Comparison of ENCODE assay signal across 22 mouse cellular contexts in genomic region chr7:134081307-134082072, GRCm38 (mm10).
A peak's percentile ranks its signal among the peaks of the same experiment; 100 is the strongest.
DNase-seq lines count a peak whose midpoint lies in the region; ATAC-seq and TF ChIP-seq lines count a peak whose summit lies in the region.
"Had no signal": no experiment of that assay in that cellular context is flagged by ENCODE, and none has a peak within 500 bp of the region (broad histone marks: within the 10 kb centered on the region; RNA-seq: fewer than 3 reads in every experiment).

No protein-coding gene starts in this region.

- H3K4me3 ChIP-seq in kidney, postnatal 0 days (replicated peaks; ENCODE audit: low read depth, low read length) = no peak overlapping the region
- H3K4me3 ChIP-seq in kidney, adult 2 months (ENCODE audit: insufficient read depth, low read depth, low read length) = no peak overlapping the region
- H3K4me3 ChIP-seq: embryonic facial prominence, embryonic 13.5 days; forebrain, embryonic 15.5 days; heart, embryonic 15.5 days; limb, embryonic 12.5 days; liver, embryonic 12.5 days; lung, embryonic 15.5 days; midbrain, embryonic 12.5 days; neural tube, embryonic 13.5 days had no signal

- no peaks in the 10 kb centered on the region for H3K36me3 ChIP-seq in kidney, postnatal 0 days (ENCODE audit: insufficient read depth, low read length)
- no peaks in the 10 kb centered on the region for H3K36me3 ChIP-seq in kidney, adult 2 months (ENCODE audit: control insufficient read depth, insufficient read depth, low read length)
- H3K36me3 ChIP-seq: embryonic facial prominence, embryonic 13.5 days; forebrain, embryonic 15.5 days; G1E; heart, embryonic 15.5 days; limb, embryonic 12.5 days; liver, embryonic 12.5 days; lung, embryonic 15.5 days; midbrain, embryonic 12.5 days; neural tube, embryonic 13.5 days had no signal

- no peak overlapping the region for H3K4me2 ChIP-seq in kidney, postnatal 0 days (ENCODE audit: low read length)
- H3K4me2 ChIP-seq: embryonic facial prominence, embryonic 13.5 days; forebrain, embryonic 15.5 days; heart, embryonic 15.5 days; limb, embryonic 12.5 days; liver, embryonic 12.5 days; lung, embryonic 15.5 days; midbrain, embryonic 12.5 days; neural tube, embryonic 13.5 days had no signal

- no peak overlapping the region for H3K27ac ChIP-seq in kidney, postnatal 0 days
- no peak overlapping the region for H3K27ac ChIP-seq in kidney, adult 2 months (ENCODE audit: insufficient read depth, low read depth, low read length)
- H3K27ac ChIP-seq: embryonic facial prominence, embryonic 13.5 days; forebrain, embryonic 15.5 days; heart, embryonic 15.5 days; limb, embryonic 12.5 days; liver, embryonic 12.5 days; lung, embryonic 15.5 days; macrophage; midbrain, embryonic 12.5 days; neural tube, embryonic 13.5 days had no signal

- H3K27me3 ChIP-seq in kidney, postnatal 0 days (ENCODE audit: insufficient read depth, low read length) = no peaks in the 10 kb centered on the region
- H3K27me3 ChIP-seq in kidney, adult 2 months (replicated peaks; ENCODE audit: control insufficient read depth, insufficient read depth, low read length) = no peaks in the 10 kb centered on the region
- H3K27me3 ChIP-seq: embryonic facial prominence, embryonic 13.5 days; forebrain, embryonic 15.5 days; heart, embryonic 15.5 days; limb, embryonic 12.5 days; liver, embryonic 12.5 days; lung, embryonic 15.5 days; midbrain, embryonic 12.5 days; neural tube, embryonic 13.5 days had no signal

- 33% methylated on average over 8 of the region's 8 CpGs for WGBS in kidney, postnatal 0 days
- 58% methylated on average over 8 of the region's 8 CpGs for WGBS in kidney, adult 2 months

- H3K9ac ChIP-seq in kidney, postnatal 0 days (ENCODE audit: low read depth, low read length) = no peak overlapping the region
- H3K9ac ChIP-seq: embryonic facial prominence, embryonic 13.5 days; forebrain, embryonic 15.5 days; heart, embryonic 15.5 days; limb, embryonic 12.5 days; liver, embryonic 12.5 days; lung, embryonic 15.5 days; midbrain, embryonic 12.5 days; neural tube, embryonic 13.5 days had no signal

- no peak for TF ChIP-seq CTCF in kidney, postnatal 0 days (IDR thresholded peaks at IDR 0.05; ENCODE audit: low read depth)
- TF ChIP-seq CTCF in kidney, adult 2 months (conservative IDR thresholded peaks at IDR 0.05; ENCODE audit: insufficient read depth, insufficient read length, low read depth, low read length) = no peak

- ATAC-seq in kidney, postnatal 0 days (replicated peaks; ENCODE audit: low FRiP score, low read depth) = peak; percentile 52
- ATAC-seq: activated CD4-positive, CD25-positive, alpha-beta regulatory T cell, adult 4 months; forebrain, embryonic 15.5 days; hindbrain, embryonic 16.5 days; liver, embryonic 12.5 days had no signal

- DNase-seq in adrenal gland, postnatal 14 days = peak; percentile 40
- no peak for DNase-seq in adrenal gland, adult 18-20 months (ENCODE audit: low spot score in 2 of 2)
- peak; percentile 6 for DNase-seq in embryo, embryonic 10.5 days (ENCODE audit: low spot score)
- DNase-seq in embryo, embryonic 9.5 days (ENCODE audit: extremely low spot score) = no peak
- DNase-seq in kidney, postnatal 0 days (ENCODE audit: low spot score) = peak; percentile 86
- no peak for DNase-seq in kidney, adult 2 months
- DNase-seq in adrenal gland, postnatal 25 days = peak; percentile 11
- no peak for DNase-seq in ovary, postnatal 36 days (ENCODE audit: low spot score)
- DNase-seq: gastrocnemius, postnatal 25 days; thymus, postnatal 14 days had no signal

- TF ChIP-seq POLR2A in kidney, adult 2 months (IDR thresholded peaks at IDR 0.05; ENCODE audit: low read depth, low read length) = no peak

- no peaks in the 10 kb centered on the region for H3K4me1 ChIP-seq in kidney, postnatal 0 days (replicated peaks; ENCODE audit: insufficient read depth, low read length)
- no peaks in the 10 kb centered on the region for H3K4me1 ChIP-seq in kidney, adult 2 months (ENCODE audit: control insufficient read depth, insufficient read depth, low read length)
- H3K4me1 ChIP-seq: embryonic facial prominence, embryonic 13.5 days; forebrain, embryonic 15.5 days; heart, embryonic 15.5 days; limb, embryonic 12.5 days; liver, embryonic 12.5 days; midbrain, embryonic 12.5 days had no signal

- no peaks in the 10 kb centered on the region for H3K9me3 ChIP-seq in kidney, postnatal 0 days (replicated peaks; ENCODE audit: low read length)
- H3K9me3 ChIP-seq: embryonic facial prominence, embryonic 13.5 days; forebrain, embryonic 15.5 days; heart, embryonic 15.5 days; limb, embryonic 12.5 days; liver, embryonic 12.5 days; lung, embryonic 15.5 days; midbrain, embryonic 12.5 days; neural tube, embryonic 13.5 days had no signal

Comparison
In these comparisons a context has a peak if more than half of its experiments do, and no peak if none do; other contexts are left out.
1. DNase-seq: peak in adrenal gland, postnatal 14 days (single experiment), embryo, embryonic 10.5 days (single experiment), kidney, postnatal 0 days (single experiment) and adrenal gland, postnatal 25 days (single experiment); none in adrenal gland, adult 18-20 months (0 of 2), embryo, embryonic 9.5 days (single experiment), kidney, adult 2 months (single experiment) and ovary, postnatal 36 days (single experiment).